Mouse (Mus musculus) cerebellum, adult 2 months (tissue): Measurements from ENCODE around the gene Kpna4. TPM values are rescaled to one million over a fixed set of nuclear protein-coding genes. Genes with fewer than 3 reads are reported as not detected.

Experiments
- DNase-seq, 2 experiments: peaks; one replicate each; pipeline ENCODE4 v3.0.0; 2021
- H3K27ac ChIP-seq: fragments of 200-500 bp; 2 replicates; pipeline ENCODE4 v1.5.1; 2012; ENCODE audit warnings: low read length, control low read depth, inconsistent platforms; ENCODE audit not compliant: insufficient read depth
- H3K27me3 ChIP-seq: fragments of 200-500 bp; 2 replicates; pipeline ENCODE4 v1.6.1; 2012; ENCODE audit warnings: inconsistent platforms, mild to moderate bottlenecking, low read length, moderate library complexity; ENCODE audit not compliant: control insufficient read depth, insufficient read depth
- H3K4me1 ChIP-seq: fragments of 200-500 bp; 2 replicates; pipeline ENCODE4 v1.6.1; 2011; ENCODE audit warnings: low read length; ENCODE audit not compliant: control insufficient read depth, insufficient read depth
- H3K4me3 ChIP-seq: fragments of 200-500 bp; replicated peaks from 2 replicates; pipeline ENCODE3; 2011; ENCODE audit warnings: mild to moderate bottlenecking, low read depth, low read length, control low read depth; ENCODE audit not compliant: insufficient read depth
- CTCF ChIP-seq: fragments of 200-500 bp; IDR thresholded peaks from 2 replicates; pipeline ENCODE4 v1.5.1; 2011; ENCODE audit warnings: low read depth, mild to moderate bottlenecking, control low read depth, low read length, moderate library complexity, borderline replicate concordance; ENCODE audit not compliant: insufficient read depth
- POLR2A ChIP-seq: fragments of 200-500 bp; IDR thresholded peaks from 2 replicates; pipeline ENCODE4 v1.6.1; 2011; ENCODE audit warnings: low read length, control low read depth, borderline replicate concordance; ENCODE audit not compliant: insufficient read depth
- WGBS: fragments of 180-500 bp; shearing (Covaris S2); methylation state at CpG from one replicate; pipeline ENCODE4 v1.1.7; 2018; 5-methylcytosine and 5-hydroxymethylcytosine counted together
- polyA plus RNA-seq: library from polyadenylated mRNA; depleted of rRNA; stranded (reverse); fragments of >200 nt; gene quantifications from 2 replicates; pipeline ENCODE4 v1.2.3, GENCODE M21; 2012

Gene Kpna4
- polyA plus RNA-seq, 1 experiment, result 31.0 TPM

DNA sequence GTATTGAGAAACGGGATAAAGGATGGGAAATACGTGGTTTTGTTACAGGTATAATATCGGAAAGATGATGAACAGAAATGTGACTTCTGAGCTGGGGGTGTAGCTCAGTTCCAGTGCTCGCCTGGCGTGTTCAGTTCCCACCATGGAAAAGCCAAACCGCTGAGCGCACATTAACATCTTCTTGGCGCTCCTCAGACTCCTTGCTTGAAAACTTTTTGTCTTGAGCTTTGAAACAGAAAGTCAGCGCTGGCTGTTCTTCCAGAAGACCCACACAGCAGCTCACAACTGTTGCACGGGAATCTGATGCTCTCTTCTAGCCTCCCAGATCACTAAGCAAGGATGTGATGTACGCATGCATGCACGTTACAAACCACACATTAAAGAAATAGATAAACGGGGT, 81.2 kb downstream of the Kpna4 start:
- no peaks in the 10 kb centered on the region for H3K4me1 ChIP-seq
- no peak for DNase-seq
- H3K27ac ChIP-seq, result no peak overlapping the region
- H3K4me3 ChIP-seq, result no peak overlapping the region
- no peaks in the 10 kb centered on the region for H3K27me3 ChIP-seq
- WGBS, result 18% methylated on average over 13 of the region's 13 CpGs
- TF ChIP-seq POLR2A (no peak), CTCF (no peak)

DNA sequence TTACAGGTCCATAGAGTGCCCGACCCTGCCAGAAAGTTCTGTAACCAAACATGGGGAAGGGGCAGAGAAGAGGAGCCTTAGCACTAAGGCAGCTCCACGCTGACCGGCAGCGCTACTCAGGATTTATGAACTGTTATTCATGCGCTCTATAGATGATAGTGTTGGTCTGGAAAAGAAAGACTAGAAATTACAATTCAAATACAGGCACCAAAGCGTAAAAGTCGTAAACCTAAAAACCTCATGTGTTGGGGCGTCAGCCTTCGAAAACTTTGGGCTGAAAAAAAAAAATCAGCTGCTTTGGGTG, 81.6 kb downstream of the Kpna4 start:
- Histone ChIP-seq H3K27me3 (no peaks in the 10 kb centered on the region), H3K4me3 (peak overlapping the region; percentile 88), H3K27ac (peak overlapping the region; percentile 21; the same call in 1 of the 2 replicates), H3K4me1 (no peaks in the 10 kb centered on the region)
- WGBS, result 5% methylated on average over 9 of the region's 9 CpGs
- DNase-seq, result no peak
- TF ChIP-seq CTCF, result no peak
- no peak for TF ChIP-seq POLR2A

GRCm38 (mm10) chr3:69044645-69045399, 82.1 kb downstream of the Kpna4 start, which contains the start of gene Trim59:
Gene Trim59, minus strand, starts transcription at chr3:69044755.
- H3K27ac ChIP-seq, result peak within 1 kb of the TSS; percentile 21; the same call in 1 of the 2 replicates
- no peaks in the 10 kb centered on the region for H3K27me3 ChIP-seq
- H3K4me1 ChIP-seq, result no peaks in the 10 kb centered on the region
- H3K4me3 ChIP-seq, result peak within 1 kb of the TSS; percentile 93
- TF ChIP-seq POLR2A, result peak; percentile 64; the same call in 1 of the 2 replicates
- no peak; the same call in 1 of the 2 replicates for TF ChIP-seq CTCF
- peak; percentile 93 to 94 for DNase-seq
- WGBS, result under 1% methylated on average over 80 of the region's 80 CpGs

- Histone ChIP-seq H3K27me3 (no peaks in the 10 kb centered on the region), H3K27ac (no peak overlapping the region), H3K4me1 (no peaks in the 10 kb centered on the region), H3K4me3 (peak overlapping the region; percentile 93)
- 1% methylated on average over 42 of the region's 42 CpGs for WGBS
- no peak for TF ChIP-seq CTCF
- no peak for TF ChIP-seq POLR2A
- DNase-seq, result no peak
These were observed 82.7 kb downstream of the Kpna4 start for GRCm38 (mm10) chr3:69044167-69044591.

DNA sequence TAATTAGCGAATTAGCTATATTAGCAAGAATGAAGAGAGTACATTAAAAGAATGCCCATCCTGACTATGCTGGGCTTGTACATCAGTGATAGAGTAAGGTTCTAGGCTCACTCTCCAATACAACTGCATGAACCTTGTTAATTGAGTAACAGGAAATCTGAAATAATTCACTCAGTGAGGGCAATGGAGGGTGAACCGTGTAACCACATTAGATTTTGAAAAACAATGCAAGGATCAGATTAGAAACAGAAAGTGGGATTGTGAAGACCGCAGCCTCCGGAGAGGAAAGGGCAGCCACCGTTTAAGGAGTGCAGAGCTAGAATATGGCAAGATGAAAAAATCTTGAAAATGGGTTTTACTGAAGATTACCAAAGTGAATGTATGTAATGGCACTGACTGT, 85.6 kb downstream of the Kpna4 start:
- no peak for DNase-seq
- WGBS, result 69% methylated on average over 5 of the region's 5 CpGs
- TF ChIP-seq POLR2A (no peak), CTCF (no peak)
- Histone ChIP-seq H3K4me1 (no peaks in the 10 kb centered on the region), H3K4me3 (no peak overlapping the region), H3K27me3 (no peaks in the 10 kb centered on the region), H3K27ac (no peak overlapping the region)

- Histone ChIP-seq H3K27ac (no peak overlapping the region), H3K4me1 (no peaks in the 10 kb centered on the region), H3K27me3 (no peaks in the 10 kb centered on the region), H3K4me3 (no peak overlapping the region)
- DNase-seq, result no peak
- TF ChIP-seq CTCF (no peak), POLR2A (no peak)
- WGBS, result 69% methylated on average over 2 of the region's 2 CpGs
These were observed 86.8 kb downstream of the Kpna4 start for GRCm38 (mm10) chr3:69040105-69040504.

- no peak overlapping the region for H3K27ac ChIP-seq
- no peak overlapping the region for H3K4me3 ChIP-seq
- DNase-seq, result no peak
- no peak for TF ChIP-seq POLR2A
- TF ChIP-seq CTCF, result no peak
- H3K4me1 ChIP-seq, result no peaks in the 10 kb centered on the region
- 98% methylated on average over 1 of the region's 1 CpGs for WGBS
- H3K27me3 ChIP-seq, result no peaks in the 10 kb centered on the region
These were observed 100.7 kb downstream of the Kpna4 start for GRCm38 (mm10) chr3:69026133-69026783.

DNA sequence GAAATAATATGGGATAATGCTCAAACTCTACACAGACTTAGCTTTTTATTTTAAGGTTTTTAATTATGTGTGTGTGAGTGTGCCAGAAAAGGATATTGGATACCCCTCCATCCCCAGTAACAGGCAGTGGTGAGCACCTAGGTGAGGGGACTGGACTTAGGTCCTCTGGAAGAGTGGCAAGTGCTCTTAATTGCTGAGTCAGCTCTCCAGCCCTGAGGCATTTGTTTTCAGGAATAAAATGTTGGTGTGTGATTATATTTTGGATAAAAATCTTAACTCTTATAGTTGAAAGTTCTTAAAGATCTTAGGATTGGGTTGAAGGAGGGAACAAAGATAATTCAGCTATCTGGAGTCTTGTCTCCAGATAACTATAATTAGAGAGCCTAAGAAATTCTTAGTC, 106.1 kb downstream of the Kpna4 start:
- DNase-seq, result no peak
- H3K4me1 ChIP-seq, result no peaks in the 10 kb centered on the region
- no peak for TF ChIP-seq POLR2A
- no peak for TF ChIP-seq CTCF
- H3K27ac ChIP-seq, result no peak overlapping the region
- no peaks in the 10 kb centered on the region for H3K27me3 ChIP-seq
- H3K4me3 ChIP-seq, result no peak overlapping the region
